Mouse (Mus musculus) urinary bladder, postnatal 36 days (tissue): ENCODE results near the gene Cyp2b19.
"Not testable (repeated sequence)": the region's sequence is repeated elsewhere in the genome, so short reads cannot be mapped to it uniquely, and the experiment has no call there.

Experiments used
- DNase-seq, 2 experiments: peaks; one replicate each; pipeline ENCODE4 v3.0.0; 2022; ENCODE audit warnings: low spot score in 2 of 2, mixed read lengths in 1 of 2

Cyp2b19 gene

DNA sequence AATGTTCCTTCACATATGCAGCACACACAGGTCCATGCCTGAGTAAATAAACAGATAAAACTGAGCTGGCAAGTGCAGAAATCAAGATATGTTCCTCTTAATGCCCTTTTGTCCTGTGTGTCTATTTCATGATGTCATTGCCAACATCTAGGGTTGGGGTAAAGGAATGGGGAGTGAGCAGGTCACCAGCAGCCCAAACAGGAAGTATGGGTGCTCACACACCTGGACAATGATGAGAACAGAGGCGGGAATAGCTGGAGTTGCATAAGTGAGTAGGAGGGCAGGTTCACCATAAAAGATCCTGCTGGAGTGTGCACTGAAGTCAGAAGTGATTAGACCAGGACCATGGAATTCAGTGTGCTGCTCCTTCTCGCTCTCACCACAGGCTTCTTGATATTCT lies at the start of gene Cyp2b19:
Gene Cyp2b19 (plus strand): TSS at position 301 of the 400 bp plus-strand sequence.
- DNase-seq, result no peak

DNA sequence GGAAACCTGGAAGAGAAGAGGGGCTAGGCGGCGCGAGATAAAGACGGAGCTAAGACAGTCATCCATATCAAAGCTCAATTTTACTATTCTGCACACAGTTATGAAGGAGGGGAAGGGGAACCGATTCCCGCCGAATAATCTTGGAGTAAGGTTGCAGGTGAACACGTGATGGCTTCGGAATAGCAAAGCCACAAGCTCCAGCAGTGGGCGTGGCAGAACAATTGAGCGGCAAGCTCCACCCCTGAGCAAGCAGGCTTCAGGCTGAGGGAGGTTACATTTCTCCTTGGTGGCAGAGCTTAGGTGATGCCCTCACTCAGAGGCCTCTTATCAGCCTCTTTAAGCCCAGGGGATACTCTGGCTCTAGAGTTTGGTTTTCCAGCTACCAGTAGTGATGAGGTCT lies 45.9 kb upstream of the Cyp2b19 start:
- no peak for DNase-seq

- no peak for DNase-seq
Observed at GRCm38 (mm10) chr7:26738940-26739339, 18.0 kb upstream of the Cyp2b19 start.

DNA sequence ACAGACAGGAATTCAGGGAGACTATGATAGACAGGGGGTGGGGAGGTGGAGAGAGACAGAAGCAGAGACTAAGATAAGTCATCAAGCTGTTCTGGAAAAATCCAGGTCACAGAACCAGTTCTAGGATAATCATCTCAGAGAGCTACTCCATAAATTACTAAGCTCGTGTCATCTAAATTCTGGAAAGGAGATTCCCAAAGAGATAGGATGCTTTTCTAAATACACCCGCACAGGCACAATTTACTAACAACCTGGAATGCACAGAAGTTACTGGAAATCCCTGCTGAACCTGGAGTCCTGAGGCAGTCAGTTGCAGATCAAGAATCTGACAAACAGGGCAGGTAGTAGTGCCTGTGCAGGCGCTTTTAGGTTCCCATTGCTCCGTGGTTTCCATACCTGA lies 13.0 kb upstream of the Cyp2b19 start:
- no peak for DNase-seq

DNA sequence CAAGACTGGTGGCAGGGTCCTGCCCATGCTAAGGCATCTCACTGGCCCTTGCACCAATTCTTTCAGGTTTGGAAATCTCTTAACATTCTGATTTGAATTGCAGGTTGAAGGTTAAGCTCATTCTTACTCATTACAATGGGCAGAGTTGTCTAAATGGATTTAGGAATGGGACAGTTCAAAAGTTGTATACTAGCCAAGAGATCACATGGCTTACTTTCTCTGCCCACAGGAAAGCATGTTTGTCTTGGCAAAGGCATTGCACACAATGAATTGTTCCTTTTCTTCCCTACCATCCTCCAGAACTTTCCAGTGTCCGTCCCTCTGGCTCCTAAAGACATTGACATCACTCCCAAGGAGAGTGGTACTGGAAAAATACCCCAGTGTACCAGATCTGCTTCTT lies 11.5 kb upstream of the Cyp2b19 start:
- no peak for DNase-seq

- DNase-seq, result no peak
Observed at GRCm38 (mm10) chr7:26767084-26767483, 10.1 kb downstream of the Cyp2b19 start.

DNA sequence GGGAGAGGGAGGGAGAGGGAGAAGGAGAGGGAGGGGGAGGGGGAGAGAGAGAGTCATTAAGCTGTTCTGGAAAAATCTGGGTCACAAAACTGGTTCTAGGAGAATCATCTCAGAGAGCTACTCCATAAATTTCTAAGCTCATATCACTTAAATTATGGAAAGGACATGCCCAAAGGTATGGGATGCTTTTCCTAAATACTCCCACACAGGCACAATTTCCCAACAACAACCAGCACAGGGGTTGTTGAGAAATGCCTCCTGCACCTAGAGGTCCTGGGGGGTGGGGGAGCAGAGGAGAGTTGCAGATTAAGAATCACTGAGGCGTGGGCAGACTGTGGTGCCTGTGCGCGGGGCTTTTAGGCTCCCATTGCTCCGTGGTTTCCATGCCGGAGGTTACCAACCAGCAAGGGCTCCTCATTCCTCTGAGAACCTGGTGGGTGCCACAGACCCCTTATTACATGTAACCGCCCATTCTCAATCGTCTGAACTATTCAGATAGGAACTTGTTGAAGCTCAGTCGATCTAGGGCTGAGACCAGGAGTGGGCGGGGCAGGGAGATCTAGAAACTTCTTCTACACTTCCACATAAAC lies 13.0 kb downstream of the Cyp2b19 start:
- no peak for DNase-seq

- DNase-seq, result peak; percentile 38 to 39
Observed at GRCm38 (mm10) chr7:26772866-26773586, 16.1 kb downstream of the Cyp2b19 start.

- DNase-seq, result no peak
Observed at GRCm38 (mm10) chr7:26775866-26776265, 18.9 kb downstream of the Cyp2b19 start.

DNA sequence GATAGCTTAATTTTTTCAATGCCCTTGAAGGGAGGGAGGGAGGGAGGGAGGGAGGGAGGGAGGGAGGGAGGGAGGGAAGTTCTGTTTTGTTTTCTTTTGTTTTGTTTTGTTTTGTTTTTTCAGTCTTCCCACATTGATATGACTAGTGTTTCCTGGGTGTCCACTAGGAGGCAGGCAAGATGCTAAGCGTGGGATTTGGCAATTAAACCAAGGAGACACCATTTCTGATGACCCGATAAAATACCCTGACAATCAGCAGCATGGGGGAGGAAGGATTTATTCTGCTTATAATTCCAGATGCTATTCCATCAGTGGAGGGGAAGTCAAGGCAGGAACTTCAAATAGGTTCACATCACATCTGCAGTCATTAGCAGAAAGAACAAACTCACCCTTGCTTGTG lies 20.9 kb downstream of the Cyp2b19 start:
- no peak for DNase-seq

GRCm38 (mm10) chr7:26778474-26778873 lies 21.5 kb downstream of the Cyp2b19 start:
- DNase-seq, result peak; percentile 51 to 71

DNA sequence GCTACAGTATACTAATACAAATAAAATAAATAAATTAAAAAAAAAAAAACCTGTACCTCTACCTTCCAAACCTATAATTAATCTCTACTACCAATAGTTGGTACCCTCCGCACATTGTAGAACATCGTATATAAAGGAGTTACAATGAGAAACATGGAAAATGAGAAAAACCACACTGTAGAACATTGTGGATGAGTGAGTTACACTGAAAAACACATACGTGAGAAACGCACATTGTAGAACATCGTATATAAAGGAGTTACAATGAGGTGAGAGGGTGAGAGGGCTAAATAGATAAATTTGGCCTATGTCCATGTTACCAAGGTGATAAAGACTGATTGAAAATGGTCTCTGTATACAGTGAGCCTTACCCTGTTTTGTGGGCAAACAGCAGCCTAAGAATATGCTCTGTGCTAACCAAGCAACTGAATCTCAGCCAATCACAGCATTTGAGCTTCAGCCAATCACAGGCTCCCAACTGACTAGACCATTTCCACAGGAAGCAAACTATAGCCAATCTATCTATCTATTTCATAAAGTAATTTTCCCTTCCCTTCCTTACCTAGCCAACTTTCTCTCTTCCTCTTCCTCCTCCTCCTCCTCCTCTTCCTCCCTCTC lies 23.0 kb downstream of the Cyp2b19 start:
- no peak for DNase-seq

DNA sequence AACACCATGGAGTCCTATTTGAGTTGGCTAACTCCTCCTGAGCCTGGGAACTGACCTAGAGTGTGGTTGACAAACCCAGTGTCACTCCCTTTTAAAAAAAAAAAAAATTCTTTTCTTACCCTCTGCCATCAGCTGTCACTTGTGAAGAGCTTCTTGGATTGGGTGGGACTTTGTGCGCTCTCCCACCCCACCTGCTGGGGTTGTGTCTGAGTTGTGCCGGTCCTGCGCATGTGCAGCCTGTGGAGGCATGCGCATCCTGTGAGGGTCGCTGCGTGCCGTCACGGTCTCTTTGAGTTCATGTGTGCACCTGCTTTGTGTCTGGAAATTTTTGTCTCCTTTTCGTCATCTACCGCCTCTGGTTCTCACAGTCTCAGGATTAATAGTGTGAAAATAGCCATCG lies 23.6 kb downstream of the Cyp2b19 start:
- DNase-seq, result no peak

- no peak for DNase-seq
Observed at GRCm38 (mm10) chr7:26780998-26781766, 24.2 kb downstream of the Cyp2b19 start.

GRCm38 (mm10) chr7:26781767-26782131 lies 24.8 kb downstream of the Cyp2b19 start:
- no peak for DNase-seq

DNA sequence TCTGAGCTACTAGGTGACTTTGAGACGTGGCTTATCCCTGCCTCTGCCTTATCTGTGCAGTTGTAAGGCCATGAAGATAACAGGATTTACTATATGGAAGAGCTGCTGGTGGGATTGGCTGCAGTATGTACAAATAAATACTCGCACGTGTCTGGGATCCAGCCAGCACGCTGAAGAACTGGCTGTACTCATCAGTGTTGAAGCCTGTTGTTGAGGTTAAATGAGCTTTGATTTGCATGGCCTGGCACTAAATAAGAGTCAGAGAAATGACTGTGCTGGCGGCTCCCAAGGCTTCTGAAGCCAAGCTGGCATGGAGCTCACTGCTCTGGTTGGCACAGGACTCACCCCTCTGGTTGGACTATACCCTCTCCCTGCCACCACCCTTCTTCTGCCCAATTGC lies 26.2 kb downstream of the Cyp2b19 start:
- peak in 1 of 2 experiments; percentile 77 for DNase-seq

DNA sequence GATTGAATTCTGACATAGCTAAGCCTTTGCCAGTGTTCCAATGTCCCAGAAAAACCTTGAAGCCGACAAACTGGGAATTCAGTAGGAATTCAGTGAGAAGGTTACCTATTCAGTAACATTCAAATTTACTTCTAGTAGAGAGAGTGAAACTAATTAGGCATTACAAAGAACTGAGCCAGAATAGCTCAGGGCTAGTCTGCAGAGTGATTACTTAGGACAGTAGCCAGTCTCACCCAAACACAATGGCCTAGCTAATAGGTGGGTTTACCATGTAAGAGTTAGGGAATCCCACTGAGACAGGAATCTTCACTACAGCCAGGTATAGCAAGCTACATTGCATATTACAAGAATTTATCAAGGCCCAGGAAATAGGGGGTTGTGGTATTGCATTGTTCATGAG lies 29.1 kb downstream of the Cyp2b19 start:
- not testable (repeated sequence) for DNase-seq

DNA sequence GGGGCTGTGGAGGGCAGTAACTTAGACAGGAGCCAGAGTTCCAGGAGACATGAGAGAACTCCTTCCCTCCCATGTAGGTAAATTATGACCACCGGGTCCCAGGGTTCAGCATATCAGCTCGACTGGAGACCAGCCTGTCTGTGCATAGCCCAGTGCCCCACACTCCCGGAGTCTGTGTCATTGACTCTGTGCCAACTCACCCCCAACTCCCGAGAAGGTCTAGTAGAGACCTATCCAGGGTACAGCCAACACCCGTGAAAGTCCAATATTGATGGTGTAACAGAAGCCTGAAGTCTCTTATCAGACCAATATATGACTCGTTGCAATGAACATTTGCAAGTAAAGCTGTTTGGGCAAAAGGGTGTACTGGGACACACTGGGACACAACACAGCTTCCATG lies 33.0 kb downstream of the Cyp2b19 start:
- no peak for DNase-seq

DNA sequence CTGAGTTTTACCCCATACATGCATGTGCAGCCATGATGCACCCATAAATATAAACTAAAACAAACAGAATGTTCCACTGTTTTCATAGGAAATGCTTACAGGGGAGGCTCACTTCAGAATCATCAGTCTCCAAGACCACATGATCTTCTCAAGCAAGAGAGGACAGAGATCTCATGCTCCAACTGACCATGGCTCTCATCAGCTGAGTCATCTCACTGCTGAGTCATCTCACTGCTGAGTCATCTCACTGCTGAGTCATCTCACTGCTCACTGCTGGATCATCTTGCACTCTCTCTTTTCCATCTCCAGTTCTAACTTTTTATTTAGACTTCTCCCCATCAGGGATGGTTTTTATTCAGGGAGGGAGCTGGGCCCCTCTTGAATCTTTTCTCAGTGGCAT lies 43.2 kb downstream of the Cyp2b19 start:
- DNase-seq, result no peak

GRCm38 (mm10) chr7:26800996-26801395 lies 44.1 kb downstream of the Cyp2b19 start:
- no peak for DNase-seq

GRCm38 (mm10) chr7:26808592-26808991 lies 51.6 kb downstream of the Cyp2b19 start, which contains the start of gene Cyp2g1:
Gene Cyp2g1 (plus strand): TSS chr7:26808892.
- DNase-seq, result no peak
